Mouse (Mus musculus) liver, embryonic 16.5 days (tissue): ENCODE data around the gene Rmnd5b. TPM values are rescaled to one million over a fixed set of nuclear protein-coding genes. Genes with fewer than 3 reads are reported as not detected.
A peak's percentile ranks its signal among the peaks of the same experiment; 100 is the strongest.
"Not testable (repeated sequence)": the region's sequence is repeated elsewhere in the genome, so short reads cannot be mapped to it uniquely, and the experiment has no call there.

Experiments
- ATAC-seq: fragments of 200-750 bp; cut with Nextera tagmentation; 2 replicates; pipeline ENCODE4 v1.8.0; 2017; ENCODE audit warnings: low read depth, mild to moderate bottlenecking, moderate number of reproducible peaks, moderate library complexity
- H3K27ac ChIP-seq: fragments of 300-500 bp; sonication (generic); 2 replicates; pipeline ENCODE4 v1.5.1; 2014; ENCODE audit warnings: mild to moderate bottlenecking, low read length
- H3K27me3 ChIP-seq: fragments of 300-500 bp; sonication (generic); 2 replicates; pipeline ENCODE4 v1.6.1; 2014; ENCODE audit warnings: low read depth, low read length, mixed read lengths; ENCODE audit not compliant: control insufficient read depth, insufficient read depth
- H3K36me3 ChIP-seq: fragments of 300-500 bp; sonication (generic); 2 replicates; pipeline ENCODE4 v1.6.1; 2014; ENCODE audit warnings: mild to moderate bottlenecking; ENCODE audit not compliant: control insufficient read depth, insufficient read depth
- H3K4me1 ChIP-seq: fragments of 300-500 bp; sonication (generic); 2 replicates; pipeline ENCODE4 v1.6.1; 2014; ENCODE audit warnings: low read depth, low read length, mixed read lengths; ENCODE audit not compliant: control insufficient read depth
- H3K4me2 ChIP-seq: fragments of 300-500 bp; sonication (generic); 2 replicates; pipeline ENCODE4 v1.6.1; 2014; ENCODE audit warnings: low read depth, low read length, mixed read lengths
- H3K4me3 ChIP-seq: fragments of 300-500 bp; sonication (generic); 2 replicates; pipeline ENCODE4 v1.5.1; 2014; ENCODE audit warnings: low read depth, mild to moderate bottlenecking, low read length
- H3K9ac ChIP-seq: fragments of 300-500 bp; sonication (generic); 2 replicates; pipeline ENCODE4 v1.6.1; 2014; ENCODE audit warnings: low read depth, low read length
- H3K9me3 ChIP-seq: fragments of 300-500 bp; sonication (generic); replicated peaks from 2 replicates; pipeline ENCODE4 v1.6.1; 2016; ENCODE audit warnings: low read length; ENCODE audit not compliant: control insufficient read depth
- WGBS: fragments of 180-500 bp; shearing (Covaris S2); extraction: QIAGEN DNeasy Blood & Tissue Kit; methylation state at CpG from one replicate; pipeline ENCODE4 v1.1.7; 2014; ENCODE audit not compliant: insufficient replicate concordance; 5-methylcytosine and 5-hydroxymethylcytosine counted together
- polyA plus RNA-seq: library from polyadenylated mRNA; unstranded; fragments of >200 nt; fragmentation: Nextera tagmentation; extraction: Ambion mirVana; gene quantifications from 2 replicates; pipeline ENCODE4 v1.2.1, GENCODE M21; 2015

Rmnd5b gene
- polyA plus RNA-seq, 1 experiment from 2014 or later = 17.7 TPM

GRCm38 (mm10) chr11:51609940-51610339 lies 25.8 kb downstream of the Rmnd5b start:
- H3K27me3 ChIP-seq, H3K9me3 ChIP-seq, H3K9ac ChIP-seq, H3K4me3 ChIP-seq, ATAC-seq, H3K36me3 ChIP-seq: not testable (repeated sequence)
- H3K4me1 ChIP-seq = peaks cover 31% of the 10 kb centered on the region
- peak overlapping the region; percentile 78 for H3K27ac ChIP-seq
- peak overlapping the region; percentile 22; the same call in 1 of the 2 replicates for H3K4me2 ChIP-seq
- WGBS = 39% methylated on average over 5 of the region's 5 CpGs

- 27% methylated on average over 3 of the region's 3 CpGs for WGBS
- peak overlapping the region; percentile 22; the same call in 1 of the 2 replicates for H3K4me2 ChIP-seq
- no peak overlapping the region for H3K4me3 ChIP-seq
- H3K4me1 ChIP-seq = peaks cover 32% of the 10 kb centered on the region
- ATAC-seq = peak; percentile 7; the same call in 1 of the 2 replicates
- peak overlapping the region; percentile 26 for H3K9ac ChIP-seq
- no peaks in the 10 kb centered on the region for H3K9me3 ChIP-seq
- peaks cover 9% of the 10 kb centered on the region for H3K36me3 ChIP-seq
- H3K27me3 ChIP-seq = no peaks in the 10 kb centered on the region
- H3K27ac ChIP-seq = peak overlapping the region; percentile 78
Observed at GRCm38 (mm10) chr11:51609266-51609909, 26.3 kb downstream of the Rmnd5b start.

DNA sequence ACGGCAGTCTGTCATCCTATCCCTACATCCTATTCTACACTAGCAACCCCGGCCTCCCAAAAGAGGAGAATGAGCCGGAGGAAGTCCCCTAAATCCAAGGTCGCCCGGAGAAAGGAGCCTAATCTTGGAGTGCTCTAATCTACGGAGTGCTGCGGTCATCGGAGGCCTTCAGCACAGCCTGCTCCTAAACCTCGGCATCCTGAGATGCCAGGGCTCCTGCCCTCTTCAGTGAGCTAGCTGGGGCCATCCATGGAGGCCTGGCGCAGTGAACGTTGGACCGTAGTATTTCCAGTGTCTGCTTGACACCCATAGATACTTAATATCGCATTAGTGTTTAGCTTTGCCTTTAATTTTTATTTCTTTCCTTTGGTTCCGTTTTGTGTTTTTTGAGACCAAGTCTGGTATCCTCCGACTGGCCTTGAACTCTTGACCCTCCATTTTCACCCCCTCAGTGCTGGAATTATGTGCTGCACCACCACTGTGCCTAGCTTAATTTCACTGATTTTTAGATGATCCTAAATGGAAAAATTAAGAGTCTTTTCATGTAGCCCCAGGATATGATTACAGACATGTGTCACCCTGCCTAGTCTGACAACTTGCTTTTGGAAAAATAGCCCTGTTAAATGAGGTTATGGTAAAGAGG lies 28.5 kb downstream of the Rmnd5b start:
- peak overlapping the region; percentile 61 for H3K4me2 ChIP-seq
- ATAC-seq = peak; percentile 45
- peak overlapping the region; percentile 89 for H3K27ac ChIP-seq
- H3K9ac ChIP-seq = peak overlapping the region; percentile 93
- no peaks in the 10 kb centered on the region for H3K9me3 ChIP-seq
- peaks cover 30% of the 10 kb centered on the region for H3K36me3 ChIP-seq
- 7% methylated on average over 15 of the region's 15 CpGs for WGBS
- H3K27me3 ChIP-seq = no peaks in the 10 kb centered on the region
- H3K4me1 ChIP-seq = peaks cover 44% of the 10 kb centered on the region
- peak overlapping the region; percentile 90 for H3K4me3 ChIP-seq

DNA sequence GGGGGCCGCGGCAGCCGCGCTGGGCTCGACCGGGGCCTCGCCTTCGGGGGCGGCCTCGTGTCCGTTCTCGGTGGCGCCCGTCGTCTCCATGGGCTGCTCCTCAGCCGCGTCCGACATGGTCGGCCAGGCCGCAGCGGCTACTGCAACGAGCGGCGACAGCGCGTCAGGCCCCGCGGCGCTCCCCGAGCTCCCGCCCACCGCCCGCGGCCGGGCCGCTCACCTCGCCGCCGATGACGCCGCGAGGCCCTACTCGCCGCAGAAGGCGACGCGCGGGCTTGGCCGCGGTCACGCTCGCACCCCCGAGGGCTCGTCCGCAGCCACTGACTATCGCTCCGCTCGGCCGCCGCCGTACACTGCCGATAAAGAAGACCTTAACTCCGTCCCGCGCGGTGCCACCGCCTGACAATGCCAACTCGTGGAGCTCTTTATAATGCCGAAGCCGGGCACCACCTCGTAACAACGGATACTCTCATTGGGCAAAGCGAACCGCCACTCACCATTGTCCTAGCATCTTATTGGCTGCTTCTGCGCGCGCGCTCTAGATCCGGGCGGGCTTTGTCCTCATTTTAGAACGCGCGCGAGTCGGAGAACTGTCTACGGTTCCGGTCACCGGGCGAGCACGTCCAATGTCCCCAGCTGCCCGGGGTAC lies 29.1 kb downstream of the Rmnd5b start, which contains the start of gene Hnrnpab:
Hnrnpab (minus strand) TSS at position 401 of the 649 bp plus-strand sequence.
- Histone ChIP-seq H3K4me3 (peak within 1 kb of the TSS; percentile 90), H3K9ac (peak within 1 kb of the TSS; percentile 93), H3K27ac (peak within 1 kb of the TSS; percentile 92), H3K27me3 (no peaks in the 10 kb centered on the region), H3K4me1 (peaks cover 44% of the 10 kb centered on the region), H3K4me2 (peak within 1 kb of the TSS; percentile 61), H3K9me3 (no peaks in the 10 kb centered on the region), H3K36me3 (peaks cover 37% of the 10 kb centered on the region)
- under 1% methylated on average over 91 of the region's 91 CpGs for WGBS
- ATAC-seq = peak; percentile 89

GRCm38 (mm10) chr11:51605602-51606446 lies 29.9 kb downstream of the Rmnd5b start:
- under 1% methylated on average over 73 of the region's 81 CpGs for WGBS
- peak overlapping the region; percentile 61 for H3K4me2 ChIP-seq
- peak overlapping the region; percentile 92 for H3K27ac ChIP-seq
- H3K4me3 ChIP-seq = peak overlapping the region; percentile 90
- no peaks in the 10 kb centered on the region for H3K27me3 ChIP-seq
- H3K9ac ChIP-seq = peak overlapping the region; percentile 93
- H3K4me1 ChIP-seq = peaks cover 44% of the 10 kb centered on the region
- no peaks in the 10 kb centered on the region for H3K9me3 ChIP-seq
- peak; percentile 75 for ATAC-seq
- H3K36me3 ChIP-seq = peaks cover 44% of the 10 kb centered on the region

GRCm38 (mm10) chr11:51602253-51602652 lies 33.4 kb downstream of the Rmnd5b start:
- H3K4me1 ChIP-seq = peaks cover 23% of the 10 kb centered on the region
- H3K4me2 ChIP-seq = no peak overlapping the region
- 73% methylated on average over 3 of the region's 3 CpGs for WGBS
- H3K4me3 ChIP-seq = no peak overlapping the region
- no peak overlapping the region for H3K9ac ChIP-seq
- peaks cover 79% of the 10 kb centered on the region for H3K36me3 ChIP-seq
- H3K27me3 ChIP-seq = no peaks in the 10 kb centered on the region
- H3K9me3 ChIP-seq = no peaks in the 10 kb centered on the region
- no peak overlapping the region for H3K27ac ChIP-seq
- no peak for ATAC-seq

- Histone ChIP-seq H3K4me2 (no peak overlapping the region), H3K4me3 (no peak overlapping the region), H3K27me3 (no peaks in the 10 kb centered on the region), H3K36me3 (peaks cover 87% of the 10 kb centered on the region), H3K9me3 (no peaks in the 10 kb centered on the region), H3K9ac (no peak overlapping the region), H3K4me1 (peaks cover 4% of the 10 kb centered on the region; the same call in 1 of the 2 replicates), H3K27ac (no peak overlapping the region)
- ATAC-seq = no peak
- 65% methylated on average over 2 of the region's 2 CpGs for WGBS
Observed at GRCm38 (mm10) chr11:51597553-51597952, 38.1 kb downstream of the Rmnd5b start.

DNA sequence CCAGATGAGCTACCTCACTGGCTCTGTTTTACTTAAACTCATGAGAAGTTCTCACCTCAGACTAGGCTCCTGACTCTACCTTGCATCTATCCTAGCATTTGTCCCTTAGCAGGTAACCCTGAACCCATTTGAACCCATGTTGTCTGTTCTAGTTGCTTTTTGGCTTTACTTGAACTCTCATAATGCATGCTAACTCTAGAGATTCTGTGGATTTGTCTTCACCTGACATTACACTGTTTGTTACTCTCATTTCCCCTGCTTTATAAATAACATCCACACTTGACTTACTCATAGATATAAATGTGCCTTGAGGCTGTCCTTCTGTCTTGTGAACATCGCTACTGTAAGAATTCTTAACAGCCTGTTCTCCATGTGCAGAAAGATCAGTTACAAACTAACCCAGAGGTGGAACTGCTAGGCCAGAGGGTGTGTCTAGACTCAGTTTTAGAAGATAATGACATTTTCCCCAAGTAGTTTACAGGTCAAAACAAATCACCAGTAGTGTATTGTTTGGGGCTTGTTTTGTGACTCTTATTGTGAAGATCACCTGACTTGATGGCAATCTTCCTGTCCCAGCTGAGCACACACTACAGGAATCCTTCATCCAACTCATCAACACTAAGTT lies 40.1 kb downstream of the Rmnd5b start:
- H3K27me3 ChIP-seq = no peaks in the 10 kb centered on the region
- H3K4me3 ChIP-seq = no peak overlapping the region
- H3K27ac ChIP-seq = no peak overlapping the region
- ATAC-seq = no peak
- no peak overlapping the region for H3K4me2 ChIP-seq
- H3K4me1 ChIP-seq = peaks cover 4% of the 10 kb centered on the region
- peaks cover 78% of the 10 kb centered on the region for H3K36me3 ChIP-seq
- H3K9ac ChIP-seq = no peak overlapping the region
- WGBS = 75% methylated on average over 1 of the region's 1 CpGs
- H3K9me3 ChIP-seq = no peaks in the 10 kb centered on the region
